Mouse (Mus musculus) thymus, adult 18-20 months (tissue): ENCODE measurements around the gene Smndc1.

ENCODE experiments used
- DNase-seq, 2 experiments: peaks; one replicate each; pipeline ENCODE4 v3.0.0; 2022; ENCODE audit warnings: mixed read lengths in 2 of 2

Smndc1 gene

DNA sequence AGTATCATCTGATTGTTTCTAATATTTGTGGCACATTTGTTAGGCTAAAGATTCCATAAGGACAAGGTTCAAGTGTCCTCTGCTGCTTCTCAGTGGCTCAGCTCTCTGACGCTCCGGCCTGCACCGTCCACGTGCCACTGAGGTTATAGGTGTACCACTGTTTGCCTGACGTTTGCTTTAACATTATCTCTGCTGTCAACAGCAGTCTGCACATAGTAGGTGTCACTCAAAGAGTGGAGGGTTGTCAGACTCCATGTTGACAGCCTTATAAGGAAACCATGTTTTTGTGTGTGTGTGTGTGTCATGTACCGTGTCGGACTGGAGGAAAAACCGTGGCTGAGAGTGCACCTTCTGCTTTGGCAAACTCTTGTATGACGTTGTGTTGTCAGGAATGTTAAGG lies 55.1 kb downstream of the Smndc1 start:
- no peak for DNase-seq

DNA sequence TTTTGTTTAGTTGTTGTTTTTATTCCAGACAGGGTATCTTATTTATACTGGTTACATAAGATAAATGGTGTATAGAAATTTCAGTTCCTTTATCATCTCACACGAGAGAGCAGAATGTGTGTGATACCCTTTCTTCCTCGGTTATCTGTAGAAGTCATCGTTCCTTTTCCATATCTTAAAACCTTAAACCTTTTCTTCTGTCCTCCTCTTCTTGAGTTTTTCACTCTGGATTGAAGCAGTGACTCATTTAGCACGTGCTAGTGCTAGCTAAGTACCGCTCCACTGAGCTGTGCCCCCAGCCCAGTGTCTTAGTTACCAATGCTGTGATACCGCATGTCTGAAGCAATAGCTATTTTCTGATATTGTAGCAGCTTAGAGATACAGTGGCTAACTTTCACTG lies 56.6 kb downstream of the Smndc1 start:
- no peak for DNase-seq

GRCm38 (mm10) chr19:53331882-53332500 lies 58.4 kb downstream of the Smndc1 start:
- no peak for DNase-seq

- DNase-seq, result peak; percentile 77 to 81
Measured at GRCm38 (mm10) chr19:53329992-53330381, 60.4 kb downstream of the Smndc1 start.
